Mouse (Mus musculus): Measurements from ENCODE around the gene Olfr15. TPM values are rescaled to one million over a fixed set of nuclear protein-coding genes. Genes with fewer than 3 reads are reported as not detected.

Gene Olfr15
- polyA plus RNA-seq, 1 experiment from 2014 or later, result not detected

DNA sequence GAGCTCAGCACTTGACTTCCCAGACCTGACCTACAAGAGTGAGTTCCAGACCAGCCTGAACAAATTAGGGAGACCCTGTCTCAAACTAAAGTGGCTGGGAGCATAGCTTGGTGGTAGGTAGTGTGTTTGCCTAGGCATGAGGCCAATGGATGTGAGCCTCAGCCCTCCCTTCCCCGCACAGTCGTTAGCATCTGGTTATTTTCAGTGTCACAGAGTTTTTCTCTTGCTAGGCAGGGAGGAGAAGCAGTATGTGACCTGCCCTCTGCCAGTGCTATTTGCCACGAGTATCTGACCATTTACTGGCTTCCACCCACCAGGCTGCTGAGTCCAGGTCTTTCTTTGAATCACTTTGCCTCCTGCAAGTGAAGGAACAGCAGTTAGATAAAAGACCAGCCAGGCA, 63.1 kb downstream of the Olfr15 start:
- H3K4me1 ChIP-seq (ENCODE audit: control insufficient read depth, insufficient read depth, low read depth, low read length), result no peaks in the 10 kb centered on the region
- H3K27ac ChIP-seq (ENCODE audit: low read depth, low read length), result no peak overlapping the region
- H3K9ac ChIP-seq (ENCODE audit: low read depth, low read length), result no peak overlapping the region
- WGBS, result 72% methylated on average over 3 of the region's 3 CpGs
- no peaks in the 10 kb centered on the region for H3K9me3 ChIP-seq (ENCODE audit: control insufficient read depth, low read length)
- no peak for ATAC-seq
- H3K4me3 ChIP-seq (ENCODE audit: low read length), result no peak overlapping the region
- H3K27me3 ChIP-seq (replicated peaks; ENCODE audit: control insufficient read depth, insufficient read depth, low read length), result no peaks in the 10 kb centered on the region
- H3K4me2 ChIP-seq (ENCODE audit: low read length), result no peak overlapping the region
- peaks cover 6% of the 10 kb centered on the region; the same call in 1 of the 2 replicates for H3K36me3 ChIP-seq (ENCODE audit: control insufficient read depth, insufficient read depth, low read length)

Other genes starting within 250 kb of the Olfr15 start
- gene Olfr161, start 239.8 kb upstream of the Olfr15 start, polyA plus RNA-seq (2015; fragmentation: Nextera tagmentation; extraction: Ambion mirVana), result not detected in 2 replicates
- gene Mefv, start 112.8 kb upstream of the Olfr15 start, polyA plus RNA-seq (2015; fragmentation: Nextera tagmentation; extraction: Ambion mirVana), result not detected in 2 replicates
- gene Zfp263, start 86.8 kb upstream of the Olfr15 start, polyA plus RNA-seq (2015; fragmentation: Nextera tagmentation; extraction: Ambion mirVana), result 40.6 and 47.5 TPM in 2 replicates
- gene Zfp174, start 16.4 kb downstream of the Olfr15 start, polyA plus RNA-seq (2015; fragmentation: Nextera tagmentation; extraction: Ambion mirVana), result 2.5 and 3.3 TPM in 2 replicates
- 105 and 107 TPM in 2 replicates for gene Naa60, start 41.5 kb downstream of the Olfr15 start, polyA plus RNA-seq (2015; fragmentation: Nextera tagmentation; extraction: Ambion mirVana)
- 12.7 and 15.6 TPM in 2 replicates for gene Zfp597, start 53.7 kb downstream of the Olfr15 start, polyA plus RNA-seq (2015; fragmentation: Nextera tagmentation; extraction: Ambion mirVana)
- gene Gm20695, start 53.8 kb downstream of the Olfr15 start, polyA plus RNA-seq (2015; fragmentation: Nextera tagmentation; extraction: Ambion mirVana), result 0.51 and 1.5 TPM in 2 replicates
- gene 1700037C18Rik, start 77.8 kb downstream of the Olfr15 start, polyA plus RNA-seq (2015; fragmentation: Nextera tagmentation; extraction: Ambion mirVana), result 15.7 and 16.2 TPM in 2 replicates
- 37.0 and 42.3 TPM in 2 replicates for gene Cluap1, start 77.9 kb downstream of the Olfr15 start, polyA plus RNA-seq (2015; fragmentation: Nextera tagmentation; extraction: Ambion mirVana)
- 0.70 and 1.1 TPM in 2 replicates for gene Nlrc3, start 145.8 kb downstream of the Olfr15 start, polyA plus RNA-seq (2015; fragmentation: Nextera tagmentation; extraction: Ambion mirVana)
- gene Slx4, start 172.9 kb downstream of the Olfr15 start, polyA plus RNA-seq (2015; fragmentation: Nextera tagmentation; extraction: Ambion mirVana), result 23.2 and 31.7 TPM in 2 replicates
- 4.0 and 7.5 TPM in 2 replicates for gene Dnase1, start 206.1 kb downstream of the Olfr15 start, polyA plus RNA-seq (2015; fragmentation: Nextera tagmentation; extraction: Ambion mirVana)
- 54.4 and 59.1 TPM in 2 replicates for gene Trap1, start 246.9 kb downstream of the Olfr15 start, polyA plus RNA-seq (2015; fragmentation: Nextera tagmentation; extraction: Ambion mirVana)